Mouse (Mus musculus) myocyte (in vitro differentiated cells): Measurements from ENCODE around the gene Slitrk2. TPM values are rescaled to one million over a fixed set of nuclear protein-coding genes. Genes with fewer than 3 reads are reported as not detected.

Source experiments
- H3K27me3 ChIP-seq: one replicate; pipeline ENCODE4 v1.6.1; 2011; ENCODE audit not compliant: control insufficient read depth, insufficient read depth, insufficient read length
- H3K36me3 ChIP-seq: one replicate; pipeline ENCODE4 v1.6.1; 2011; ENCODE audit not compliant: control insufficient read depth, insufficient read depth
- H3K4me2 ChIP-seq: one replicate; pipeline ENCODE4 v1.6.1; 2011; ENCODE audit warnings: low read depth, control low read depth
- H3K4me3 ChIP-seq: one replicate; pipeline ENCODE4 v1.5.1; 2011; ENCODE audit warnings: mild to moderate bottlenecking, control low read depth, moderate library complexity
- H3K79me2 ChIP-seq: one replicate; pipeline ENCODE4 v1.6.1; 2011; ENCODE audit not compliant: control insufficient read depth, insufficient read depth
- H3ac ChIP-seq: one replicate; pipeline ENCODE4 v1.6.1; 2011; ENCODE audit not compliant: control insufficient read depth, insufficient read length
- CEBPB ChIP-seq: IDR thresholded peaks from 2 replicates; pipeline ENCODE4 v1.6.1; 2011; ENCODE audit warnings: mild to moderate bottlenecking, moderate library complexity; ENCODE audit not compliant: poor library complexity, insufficient read depth, severe bottlenecking
- E2F4 ChIP-seq: IDR thresholded peaks from one replicate; pipeline ENCODE4 v1.6.1; 2011; ENCODE audit warnings: mild to moderate bottlenecking, control low read depth, moderate library complexity; ENCODE audit not compliant: insufficient read depth
- MAX ChIP-seq: IDR thresholded peaks from one replicate; pipeline ENCODE4 v1.6.1; 2011; ENCODE audit warnings: low read depth, mild to moderate bottlenecking, control low read depth
- MYOD1 ChIP-seq, 3 experiments: IDR thresholded peaks; one replicate each; pipeline ENCODE4 v1.6.1; 2011; ENCODE audit warnings: control low read depth in 2 of 3, low read depth in 2 of 3, mild to moderate bottlenecking in 2 of 3, moderate library complexity in 1 of 3; ENCODE audit not compliant: insufficient read length in 2 of 3, control insufficient read depth in 1 of 3
- MYOG ChIP-seq, 3 experiments: IDR thresholded peaks; one replicate each; pipeline ENCODE4 v1.6.1; 2011; ENCODE audit warnings: control low read depth in 2 of 3, low read depth in 2 of 3, mild to moderate bottlenecking in 2 of 3; ENCODE audit not compliant: insufficient read length in 2 of 3, control insufficient read depth in 1 of 3, insufficient read depth in 1 of 3
- POLR2A ChIP-seq: IDR thresholded peaks from one replicate; pipeline ENCODE4 v1.6.1; 2011; ENCODE audit warnings: low read depth, mild to moderate bottlenecking, control low read depth, moderate library complexity; ENCODE audit not compliant: insufficient read length
- POLR2AphosphoS2 ChIP-seq: IDR thresholded peaks from one replicate; pipeline ENCODE4 v1.6.1; 2011; ENCODE audit warnings: low read depth, control low read depth; ENCODE audit not compliant: insufficient read length
- REST ChIP-seq: IDR thresholded peaks from one replicate; pipeline ENCODE4 v1.6.1; 2011; ENCODE audit warnings: mild to moderate bottlenecking, control low read depth, moderate library complexity; ENCODE audit not compliant: insufficient read depth, insufficient read length
- SRF ChIP-seq: IDR thresholded peaks from one replicate; pipeline ENCODE4 v1.6.1; 2011; ENCODE audit warnings: low read depth; ENCODE audit not compliant: control insufficient read depth, insufficient read length
- TCF12 ChIP-seq: IDR thresholded peaks from one replicate; pipeline ENCODE4 v1.6.1; 2011; ENCODE audit warnings: mild to moderate bottlenecking, control low read depth; ENCODE audit not compliant: poor library complexity, insufficient read depth, severe bottlenecking
- TCF3 ChIP-seq: IDR thresholded peaks from one replicate; pipeline ENCODE4 v1.6.1; 2011; ENCODE audit warnings: low read depth, control low read depth; ENCODE audit not compliant: insufficient read length
- USF1 ChIP-seq: IDR thresholded peaks from one replicate; pipeline ENCODE4 v1.6.1; 2011; ENCODE audit warnings: low read depth, mild to moderate bottlenecking, control low read depth, moderate library complexity
- polyA plus RNA-seq: library from polyadenylated mRNA; unstranded; fragments of >200 nt; fragmentation: generic; extraction: Trizol; gene quantifications from one replicate; pipeline ENCODE4 v1.2.1, GENCODE M21; 2012; ENCODE audit warnings: missing spikeins

Gene Slitrk2
- polyA plus RNA-seq: not detected

- Histone ChIP-seq H3K36me3 (no peaks in the 10 kb centered on the region), H3ac (no peak within 1 kb of the TSS), H3K4me3 (no peak within 1 kb of the TSS), H3K79me2 (no peaks in the 10 kb centered on the region), H3K27me3 (no peaks in the 10 kb centered on the region), H3K4me2 (no peak within 1 kb of the TSS)
- TF ChIP-seq MYOG (IDR thresholded peaks at IDR 0.05; ENCODE audit: control insufficient read depth in 1 of 3, insufficient read depth in 1 of 3, insufficient read length in 2 of 3, low read depth in 2 of 3) (no peak), REST (no peak), MAX (no peak), CEBPB (no peak), USF1 (no peak), TCF12 (no peak), E2F4 (no peak), POLR2AphosphoS2 (no peak), SRF (no peak), POLR2A (no peak)
These were observed at the start of gene Slitrk2 for GRCm38 (mm10) chrX:66648911-66649620. TSS of gene Slitrk2 (plus strand) at chrX:66649318.

DNA sequence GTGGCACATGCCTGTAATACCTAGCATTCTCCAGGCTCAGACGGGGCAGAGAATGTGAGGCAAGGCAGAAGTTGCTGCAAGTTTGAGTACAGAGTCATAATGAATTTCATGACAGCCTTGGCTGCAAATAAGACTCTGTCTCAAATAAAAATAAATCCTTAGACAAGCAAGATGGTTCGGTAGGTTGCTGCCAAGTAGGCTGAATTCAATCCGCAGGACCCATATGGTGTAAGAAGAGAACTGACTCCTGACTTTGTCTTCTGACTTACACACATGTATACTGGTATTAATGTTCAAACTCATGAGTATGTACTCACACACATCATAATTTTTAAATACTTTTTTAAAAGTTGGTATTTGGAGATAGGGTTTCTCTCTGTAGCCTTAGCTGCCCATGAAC lies 43.6 kb upstream of the Slitrk2 start:
- H3K4me3 ChIP-seq: no peak overlapping the region
- no peaks in the 10 kb centered on the region for H3K79me2 ChIP-seq
- no peaks in the 10 kb centered on the region for H3K36me3 ChIP-seq
- H3ac ChIP-seq: no peak overlapping the region
- TF ChIP-seq POLR2A (no peak), REST (no peak), USF1 (no peak), SRF (no peak), MYOG (IDR thresholded peaks at IDR 0.05; ENCODE audit: control insufficient read depth in 1 of 3, insufficient read depth in 1 of 3, insufficient read length in 2 of 3, low read depth in 2 of 3) (no peak), E2F4 (no peak), MYOD1 (IDR thresholded peaks at IDR 0.05; ENCODE audit: control insufficient read depth in 1 of 3, insufficient read length in 2 of 3, low read depth in 2 of 3) (no peak), TCF3 (no peak), CEBPB (no peak), POLR2AphosphoS2 (no peak), TCF12 (no peak), MAX (no peak)
- no peak overlapping the region for H3K4me2 ChIP-seq
- no peaks in the 10 kb centered on the region for H3K27me3 ChIP-seq

- Histone ChIP-seq H3K79me2 (no peaks in the 10 kb centered on the region), H3K4me3 (no peak overlapping the region)
- TF ChIP-seq CEBPB: no peak
- TF ChIP-seq E2F4: no peak
- no peak for TF ChIP-seq POLR2A
- no peak for TF ChIP-seq MAX
- TF ChIP-seq REST: no peak
- no peak for TF ChIP-seq MYOG (IDR thresholded peaks at IDR 0.05; ENCODE audit: control insufficient read depth in 1 of 3, insufficient read depth in 1 of 3, insufficient read length in 2 of 3, low read depth in 2 of 3)
These were observed 3.5 kb downstream of the Slitrk2 start for GRCm38 (mm10) chrX:66652455-66653144.

DNA sequence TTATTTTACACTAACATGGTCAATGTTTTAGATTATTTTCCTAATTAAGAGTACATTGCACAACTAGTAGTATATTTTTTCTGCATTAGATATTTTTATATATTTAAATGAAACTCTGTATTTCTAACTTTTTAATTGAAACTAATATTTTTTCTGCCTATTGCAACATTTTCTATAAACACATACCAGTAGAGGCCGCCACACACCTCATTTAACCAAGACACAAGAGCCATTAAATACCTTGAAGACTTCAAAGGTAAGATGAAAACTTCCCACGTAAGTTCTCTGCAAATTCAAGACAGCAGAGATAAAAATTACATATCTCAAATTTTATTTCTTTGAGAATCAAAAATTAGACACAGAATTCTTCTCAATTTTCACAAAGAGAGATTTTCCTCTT lies 8.2 kb downstream of the Slitrk2 start:
- H3ac ChIP-seq: no peak overlapping the region
- H3K4me2 ChIP-seq: no peak overlapping the region
- no peaks in the 10 kb centered on the region for H3K36me3 ChIP-seq
- H3K4me3 ChIP-seq: no peak overlapping the region
- H3K79me2 ChIP-seq: no peaks in the 10 kb centered on the region
- no peaks in the 10 kb centered on the region for H3K27me3 ChIP-seq
- TF ChIP-seq E2F4 (no peak), CEBPB (no peak), POLR2AphosphoS2 (no peak), REST (no peak), TCF12 (no peak), POLR2A (no peak), MYOD1 (IDR thresholded peaks at IDR 0.05; ENCODE audit: control insufficient read depth in 1 of 3, insufficient read length in 2 of 3, low read depth in 2 of 3) (no peak), USF1 (no peak), TCF3 (no peak), SRF (no peak), MYOG (IDR thresholded peaks at IDR 0.05; ENCODE audit: control insufficient read depth in 1 of 3, insufficient read depth in 1 of 3, insufficient read length in 2 of 3, low read depth in 2 of 3) (no peak), MAX (no peak)

More at GRCm38 (mm10) chrX:66652455-66653144, 3.5 kb downstream of the Slitrk2 start:
- no peaks in the 10 kb centered on the region for H3K27me3 ChIP-seq
- no peak overlapping the region for H3K4me2 ChIP-seq
- H3K36me3 ChIP-seq: no peaks in the 10 kb centered on the region
- H3ac ChIP-seq: no peak overlapping the region

DNA sequence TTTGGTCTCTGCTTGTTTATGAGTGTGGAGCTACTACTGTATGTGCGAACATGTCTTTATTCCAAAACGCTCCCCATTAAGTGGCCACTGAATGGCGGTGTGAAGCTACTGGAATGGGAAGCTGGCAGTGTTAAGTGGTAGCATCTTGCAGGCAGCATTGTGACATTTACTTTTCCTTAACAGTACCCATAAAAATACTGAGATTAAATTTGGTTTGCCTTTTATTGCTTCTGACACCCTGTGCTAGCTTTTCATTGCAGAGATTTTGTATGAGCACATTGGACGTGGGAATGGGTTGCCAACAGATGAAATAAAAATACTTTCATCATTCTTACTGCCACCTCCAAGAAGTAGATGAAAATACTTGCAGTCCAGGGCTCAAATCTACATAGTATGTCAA lies 27.8 kb downstream of the Slitrk2 start:
- Histone ChIP-seq H3K79me2 (no peaks in the 10 kb centered on the region), H3ac (no peak overlapping the region), H3K4me3 (no peak overlapping the region), H3K36me3 (no peaks in the 10 kb centered on the region), H3K4me2 (no peak overlapping the region), H3K27me3 (no peaks in the 10 kb centered on the region)
- no peak for TF ChIP-seq POLR2AphosphoS2
- no peak for TF ChIP-seq USF1
- no peak for TF ChIP-seq MYOD1 (IDR thresholded peaks at IDR 0.05; ENCODE audit: control insufficient read depth in 1 of 3, insufficient read length in 2 of 3, low read depth in 2 of 3)
- no peak for TF ChIP-seq MAX
- TF ChIP-seq E2F4: no peak
- no peak for TF ChIP-seq CEBPB
- TF ChIP-seq REST: no peak
- no peak for TF ChIP-seq POLR2A
- no peak for TF ChIP-seq TCF3
- TF ChIP-seq SRF: no peak
